Mouse (Mus musculus) heart, embryonic 13.5 days (tissue): Measurements from ENCODE around the gene Igf2r. TPM values are rescaled to one million over a fixed set of nuclear protein-coding genes. Genes with fewer than 3 reads are reported as not detected.

Experiments used
- polyA plus RNA-seq: library from polyadenylated mRNA; unstranded; fragments of >200 nt; fragmentation: Nextera tagmentation; extraction: Ambion mirVana; gene quantifications from 2 replicates; pipeline ENCODE4 v1.2.1, GENCODE M21; 2015

The Igf2r gene
- polyA plus RNA-seq, 1 experiment from 2014 or later: 143 TPM

Other genes with a start within 250 kb of the Igf2r start
- not detected in 2 replicates for gene Slc22a2, start 185.5 kb downstream of the Igf2r start, polyA plus RNA-seq
- 12.0 and 15.1 TPM in 2 replicates for gene Slc22a1, start 93.8 kb downstream of the Igf2r start, polyA plus RNA-seq
- gene Mas1, start 98.5 kb upstream of the Igf2r start, polyA plus RNA-seq: 0.25 and 0.31 TPM in 2 replicates
- gene Mrgprh, start 106.4 kb upstream of the Igf2r start, polyA plus RNA-seq: 0.14 TPM in 1 of 2 replicates, not detected in the other
- gene Pnldc1, start 140.6 kb upstream of the Igf2r start, polyA plus RNA-seq: 0.70 and 1.0 TPM in 2 replicates
- gene Tcp1, start 146.0 kb upstream of the Igf2r start, polyA plus RNA-seq: 315 and 348 TPM in 2 replicates
- gene Mrpl18, start 146.7 kb upstream of the Igf2r start, polyA plus RNA-seq: 166 and 194 TPM in 2 replicates
- gene Acat3, start 170.9 kb upstream of the Igf2r start, polyA plus RNA-seq: 0.13 and 0.47 TPM in 2 replicates
- gene Acat2, start 191.1 kb upstream of the Igf2r start, polyA plus RNA-seq: 48.9 and 50.9 TPM in 2 replicates
- 80.5 and 87.0 TPM in 2 replicates for gene Wtap, start 224.5 kb upstream of the Igf2r start, polyA plus RNA-seq
- 305 and 354 TPM in 2 replicates for gene Sod2, start 237.2 kb upstream of the Igf2r start, polyA plus RNA-seq